Mouse (Mus musculus) lung, postnatal 14 days (tissue): ENCODE results near the gene Pla2g12a.
A peak's percentile ranks its signal among the peaks of the same experiment; 100 is the strongest.

Experiments
- DNase-seq: peaks from one replicate; pipeline ENCODE4 v3.0.0; 2021

The Pla2g12a gene

DNA sequence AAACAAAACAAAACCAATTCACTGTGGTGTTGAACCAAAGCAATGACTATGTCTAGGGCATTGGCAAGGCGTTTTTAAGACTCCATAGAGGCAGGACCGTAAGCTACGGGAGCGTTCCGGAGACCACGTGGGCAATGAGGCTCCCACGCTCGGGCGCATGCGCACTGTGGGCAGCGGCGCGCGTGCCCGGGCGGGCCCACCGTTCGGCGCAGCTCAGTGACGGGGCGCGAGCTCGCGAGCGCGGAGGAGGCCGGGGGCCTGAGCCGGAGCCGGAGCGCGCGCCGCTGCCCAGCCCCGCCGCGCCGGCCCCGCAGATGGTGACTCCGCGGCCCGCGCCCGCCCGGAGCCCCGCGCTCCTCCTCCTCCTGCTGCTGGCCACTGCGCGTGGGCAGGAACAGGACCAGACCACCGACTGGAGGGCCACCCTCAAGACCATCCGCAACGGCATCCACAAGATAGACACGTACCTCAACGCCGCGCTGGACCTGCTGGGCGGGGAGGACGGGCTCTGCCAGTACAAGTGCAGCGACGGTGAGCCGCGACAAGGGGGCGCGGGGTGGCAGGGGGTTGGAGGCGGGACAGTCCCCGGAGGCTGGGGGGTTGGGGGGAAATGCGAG lies at the start of gene Pla2g12a:
TSS of gene Pla2g12a (plus strand) at position 202 of the 617 bp plus-strand sequence.
- peak; percentile 92 for DNase-seq

DNA sequence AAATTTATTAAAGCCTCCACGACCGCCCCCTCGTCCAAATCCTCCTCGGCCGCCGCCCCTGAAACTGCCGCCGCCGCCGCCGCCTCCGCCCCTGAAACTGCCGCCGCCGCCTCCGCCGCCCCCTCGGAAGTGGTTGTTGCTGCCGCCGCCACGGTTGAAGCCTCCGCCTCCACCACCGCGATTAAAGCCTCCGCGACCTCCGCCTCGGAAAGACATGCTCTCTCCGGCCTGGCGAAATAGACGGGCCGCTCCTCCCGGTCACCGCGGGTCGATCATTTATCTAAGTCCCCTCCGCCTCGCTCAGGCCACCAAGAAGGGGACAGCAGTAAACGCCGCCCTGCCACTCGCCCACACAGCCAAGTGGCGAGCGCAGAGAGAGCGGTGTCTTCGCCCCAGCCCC lies 47.8 kb upstream of the Pla2g12a start:
- DNase-seq: peak; percentile 29

DNA sequence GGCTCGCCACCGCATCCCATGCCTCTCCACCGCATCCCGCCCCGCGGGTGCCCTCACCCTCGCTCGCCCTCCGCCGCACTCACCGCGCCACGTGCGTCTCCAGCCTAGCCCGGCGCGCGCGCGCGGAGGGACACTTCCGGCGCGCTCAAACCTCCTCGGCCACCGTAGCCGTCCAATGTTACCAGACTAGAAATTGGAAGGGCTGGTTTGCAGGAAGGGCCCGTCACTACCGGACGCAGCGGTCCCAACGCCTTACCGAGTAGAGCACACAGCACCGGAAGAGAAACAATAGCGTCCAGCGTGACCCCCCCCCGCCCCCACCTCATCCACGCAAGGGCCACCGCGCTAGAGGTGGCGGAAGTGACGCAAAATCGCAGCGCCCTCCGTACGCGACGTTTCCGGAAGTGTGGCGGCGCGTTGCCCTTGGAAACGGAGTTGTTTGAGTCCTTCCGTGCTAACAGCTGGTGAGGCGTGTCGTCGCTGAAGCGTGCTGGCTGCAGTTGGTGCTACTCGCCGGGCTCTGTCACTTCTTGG lies 47.3 kb upstream of the Pla2g12a start, which contains the start of gene Gar1:
TSS of gene Gar1 (minus strand) at position 362 of the 534 bp plus-strand sequence.
- peak; percentile 97 for DNase-seq

DNA sequence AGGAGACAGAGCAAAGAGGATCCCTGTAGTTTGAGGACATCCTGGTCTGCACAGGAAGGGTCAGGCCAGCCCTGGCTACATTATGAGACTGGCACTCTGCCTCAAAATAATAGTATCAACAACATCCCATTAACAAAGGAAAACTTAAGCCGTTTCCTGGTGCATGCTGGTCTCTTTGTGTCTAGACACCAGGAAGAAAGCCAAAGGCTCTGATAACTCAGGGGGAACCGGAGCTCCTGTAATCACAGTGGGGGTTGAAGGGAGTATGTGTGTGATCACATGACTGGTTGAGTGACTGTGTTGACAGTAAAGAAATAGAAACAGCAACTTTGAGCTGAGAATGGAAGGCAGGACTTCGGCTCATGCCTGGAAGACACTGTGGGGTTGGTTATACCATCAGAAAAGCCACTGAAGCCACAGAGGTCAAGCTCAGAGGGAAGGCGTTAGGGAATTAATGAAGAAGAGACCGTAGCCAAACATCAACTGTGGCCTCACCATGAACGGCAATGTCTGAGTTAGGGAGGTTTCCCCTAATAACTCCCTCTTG lies 42.9 kb upstream of the Pla2g12a start, which contains the start of gene Cfi:
TSS of gene Cfi (plus strand) at position 497 of the 547 bp plus-strand sequence.
- DNase-seq: peak; percentile 5

DNA sequence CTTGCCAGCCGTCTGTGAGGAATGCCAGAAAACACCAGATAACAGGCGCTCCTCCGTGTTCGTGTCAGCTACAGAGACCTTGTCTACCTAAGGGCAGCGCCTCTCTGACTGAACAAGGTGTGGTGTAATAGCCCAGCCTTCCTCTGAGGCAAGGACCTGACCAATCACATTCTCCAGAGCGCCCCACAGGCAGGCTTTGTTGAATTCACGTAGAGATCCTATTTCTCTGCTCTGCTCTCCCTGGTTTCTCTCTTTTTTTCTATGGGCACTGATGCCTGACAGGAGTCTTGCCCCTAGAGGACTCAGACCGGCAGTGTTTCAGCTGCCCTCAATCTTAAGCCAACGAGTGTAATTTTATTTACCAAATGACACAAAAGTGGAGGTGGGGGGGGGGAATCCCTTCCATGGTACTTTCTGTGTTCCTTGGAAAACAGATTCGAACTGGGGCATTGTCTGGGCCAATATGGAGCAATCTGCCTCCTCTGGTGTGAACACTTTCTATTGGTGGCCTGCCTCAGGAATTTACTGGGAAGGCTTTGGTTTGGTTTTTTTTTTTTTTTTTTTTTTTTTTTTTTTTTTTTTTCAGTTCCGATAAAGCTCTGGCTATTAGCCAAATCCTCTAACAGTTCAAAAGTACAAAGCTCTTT lies 42.2 kb upstream of the Pla2g12a start:
- peak; percentile 18 for DNase-seq

DNA sequence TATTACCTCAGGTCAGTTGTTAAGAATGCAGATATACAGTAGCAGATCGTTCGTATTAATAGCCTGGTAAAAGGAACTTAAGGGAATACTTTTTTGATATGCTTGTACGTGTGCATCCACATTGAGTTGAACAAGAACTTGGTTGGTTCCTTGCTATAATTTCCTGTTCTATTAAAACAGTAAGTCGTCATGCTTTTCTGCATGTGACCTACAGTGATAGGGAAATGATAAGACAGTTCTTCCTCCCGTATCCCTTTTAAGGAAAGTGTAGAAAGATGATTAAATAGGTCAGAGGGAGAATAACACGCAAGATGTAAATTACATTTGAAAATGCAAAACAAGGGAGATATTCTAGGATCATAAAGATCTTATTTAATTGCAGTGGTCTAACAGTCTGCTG lies 41.4 kb upstream of the Pla2g12a start:
- no peak for DNase-seq

DNA sequence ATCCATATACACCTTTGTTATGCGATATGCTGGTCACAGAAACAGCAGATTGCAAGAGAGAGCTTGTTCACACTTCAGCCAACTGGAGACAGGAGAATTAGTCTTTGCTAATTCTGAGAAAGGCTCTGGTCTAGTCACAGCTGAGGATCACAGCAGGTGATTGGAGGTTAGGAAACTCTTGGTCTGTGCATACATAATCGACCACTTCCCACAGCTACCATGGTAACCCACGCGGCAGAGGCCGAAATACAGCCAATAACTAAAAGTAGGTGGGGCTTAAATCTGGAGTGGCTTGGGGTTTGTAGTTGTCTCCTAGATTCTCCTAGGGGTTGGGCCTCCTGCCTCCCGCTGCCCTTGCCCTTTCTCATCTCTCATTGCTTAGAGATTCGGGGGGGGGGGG lies 40.4 kb upstream of the Pla2g12a start:
- no peak for DNase-seq

DNA sequence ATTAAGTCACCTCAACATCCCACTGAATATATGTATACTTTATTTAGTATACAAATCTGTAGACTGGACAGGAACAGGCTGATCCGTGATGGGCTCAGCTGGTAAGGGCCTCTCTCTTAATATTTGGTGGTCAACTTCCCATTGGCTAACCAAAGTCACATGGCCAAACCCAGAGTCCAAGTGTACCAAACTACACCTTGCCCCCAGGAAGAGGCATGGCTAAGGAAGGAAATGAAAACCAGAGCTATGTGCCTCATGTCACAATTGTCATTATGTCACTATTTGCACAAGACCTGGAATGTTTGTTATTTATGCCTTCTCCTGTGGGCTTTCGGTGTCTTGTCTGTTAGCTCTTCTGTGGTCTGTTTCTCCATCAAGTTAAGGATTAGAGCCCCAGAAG lies 32.5 kb upstream of the Pla2g12a start:
- DNase-seq: no peak

DNA sequence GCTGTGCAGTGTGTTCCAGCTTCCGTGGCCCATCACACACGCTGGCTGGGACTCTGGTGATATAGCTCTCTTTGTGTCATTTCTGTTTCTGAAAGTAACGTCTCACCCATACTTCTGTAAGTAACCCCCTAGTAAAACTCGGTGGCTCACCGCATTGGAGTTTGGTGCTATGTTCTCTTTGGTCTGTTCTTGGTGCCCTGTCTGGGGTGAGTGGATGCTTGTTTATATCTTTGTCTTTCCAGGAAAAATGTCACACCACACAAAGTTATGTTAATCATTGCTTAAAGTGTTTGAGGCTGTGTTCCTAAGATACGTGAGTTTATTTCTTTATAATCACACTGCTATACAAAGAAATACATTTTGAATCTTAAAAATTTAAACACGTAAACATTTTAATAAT lies 31.6 kb upstream of the Pla2g12a start:
- no peak for DNase-seq

DNA sequence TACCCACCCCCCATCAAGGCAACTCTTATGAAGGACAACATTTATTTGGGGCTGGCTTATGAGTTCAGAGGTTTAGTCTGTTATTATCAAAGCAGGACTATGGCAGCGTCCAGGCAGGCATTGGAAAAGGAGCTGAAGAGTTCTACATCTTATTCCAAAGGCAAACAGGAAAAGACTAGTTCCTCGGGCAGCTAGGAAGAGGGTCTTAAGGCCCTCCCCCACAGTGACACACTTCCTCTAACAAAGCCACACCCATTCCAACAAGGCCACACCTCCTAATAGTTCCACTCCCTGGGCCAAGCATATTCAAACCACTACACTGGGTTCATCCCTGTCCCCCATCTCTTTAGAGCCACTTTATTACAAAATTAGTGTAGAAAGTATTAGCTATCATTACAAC lies 15.8 kb upstream of the Pla2g12a start:
- no peak for DNase-seq

DNA sequence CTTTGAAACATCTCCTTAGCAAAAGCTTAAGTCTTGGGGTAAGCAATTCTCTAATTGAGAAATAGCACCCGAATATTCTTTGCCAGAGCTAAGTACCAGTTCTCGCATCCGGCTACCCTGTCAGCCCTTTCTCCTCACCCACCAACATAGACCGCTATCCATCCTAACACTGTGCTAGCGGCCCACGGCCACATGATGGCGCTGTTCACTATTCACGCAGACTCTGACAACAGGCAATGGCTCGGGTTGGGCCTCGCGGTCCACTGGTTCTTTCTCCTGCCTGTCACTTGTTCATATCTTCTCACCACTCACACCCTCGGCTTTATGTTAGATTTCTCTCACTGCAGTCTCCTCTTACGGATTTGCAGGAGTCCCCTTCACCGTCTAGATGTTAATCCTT lies 14.7 kb upstream of the Pla2g12a start:
- DNase-seq: peak; percentile 58

DNA sequence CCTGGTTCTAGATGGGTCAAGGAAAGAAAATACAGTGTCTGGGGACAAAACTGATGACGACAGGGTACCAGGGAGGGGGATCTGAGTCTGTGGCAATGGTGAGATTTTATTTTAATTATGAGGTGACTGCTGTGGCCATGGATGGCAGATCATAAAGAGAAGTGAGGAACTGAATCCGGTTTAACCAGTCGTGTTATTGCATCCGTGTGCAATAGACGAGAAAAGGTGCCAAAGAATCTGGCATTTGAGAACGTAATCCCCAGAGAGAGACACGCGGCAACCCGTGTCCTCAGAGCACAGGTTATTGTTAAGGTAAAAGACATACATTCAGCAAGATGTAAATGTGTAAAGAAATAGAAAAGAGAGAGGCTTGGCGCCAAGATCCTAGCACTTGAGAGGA lies 1.1 kb upstream of the Pla2g12a start:
- DNase-seq: no peak

DNA sequence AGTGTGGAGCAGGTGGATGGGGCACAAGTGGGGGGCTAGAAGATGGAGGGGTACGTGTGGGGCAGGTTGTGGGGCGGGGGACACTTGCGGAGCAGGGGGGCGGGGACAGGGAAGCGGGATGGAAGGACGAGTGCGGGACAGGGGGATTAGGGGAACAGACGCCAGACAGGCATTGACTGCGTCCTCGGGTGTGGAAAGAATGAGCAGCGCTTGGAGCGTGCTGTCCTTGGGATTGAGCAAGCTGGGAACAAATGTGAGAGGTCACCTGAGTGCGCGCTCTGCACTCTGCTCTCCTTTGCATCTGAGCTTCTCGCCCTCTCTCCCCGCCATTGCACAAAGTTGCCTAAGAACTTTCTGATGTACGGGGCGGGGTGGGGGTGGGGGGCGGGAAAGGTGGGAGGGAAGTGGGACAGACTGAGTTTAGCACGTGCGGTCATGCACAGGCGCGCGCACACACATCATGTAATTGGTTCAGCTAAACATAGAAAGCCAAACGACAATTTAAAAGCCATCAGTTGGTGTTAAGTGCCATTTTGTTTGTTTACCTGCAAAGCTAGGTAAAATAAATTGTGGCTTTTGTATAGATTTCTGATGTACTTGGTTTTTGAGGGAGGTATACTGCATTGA lies 838 bp downstream of the Pla2g12a start:
- DNase-seq: peak; percentile 47

DNA sequence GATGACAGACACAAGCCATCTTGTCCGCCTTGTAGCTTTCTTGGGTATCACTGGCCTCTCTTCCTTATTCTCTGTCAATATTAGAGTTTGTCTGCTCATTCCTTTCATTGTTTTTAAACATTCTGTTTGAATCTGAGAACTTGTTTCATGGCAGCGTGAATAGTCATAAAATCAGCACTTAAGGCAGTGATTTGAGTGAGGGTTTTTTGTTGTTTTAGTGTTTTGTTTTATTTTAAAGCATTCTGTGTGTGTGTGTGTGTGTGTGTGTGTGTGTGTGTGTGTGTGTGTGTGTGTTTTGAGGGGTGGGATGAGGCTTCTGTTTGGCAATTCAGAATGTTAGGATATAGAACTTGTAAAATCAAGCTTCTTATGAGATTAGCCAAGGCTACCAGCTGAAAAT lies 1.5 kb downstream of the Pla2g12a start:
- DNase-seq: no peak

DNA sequence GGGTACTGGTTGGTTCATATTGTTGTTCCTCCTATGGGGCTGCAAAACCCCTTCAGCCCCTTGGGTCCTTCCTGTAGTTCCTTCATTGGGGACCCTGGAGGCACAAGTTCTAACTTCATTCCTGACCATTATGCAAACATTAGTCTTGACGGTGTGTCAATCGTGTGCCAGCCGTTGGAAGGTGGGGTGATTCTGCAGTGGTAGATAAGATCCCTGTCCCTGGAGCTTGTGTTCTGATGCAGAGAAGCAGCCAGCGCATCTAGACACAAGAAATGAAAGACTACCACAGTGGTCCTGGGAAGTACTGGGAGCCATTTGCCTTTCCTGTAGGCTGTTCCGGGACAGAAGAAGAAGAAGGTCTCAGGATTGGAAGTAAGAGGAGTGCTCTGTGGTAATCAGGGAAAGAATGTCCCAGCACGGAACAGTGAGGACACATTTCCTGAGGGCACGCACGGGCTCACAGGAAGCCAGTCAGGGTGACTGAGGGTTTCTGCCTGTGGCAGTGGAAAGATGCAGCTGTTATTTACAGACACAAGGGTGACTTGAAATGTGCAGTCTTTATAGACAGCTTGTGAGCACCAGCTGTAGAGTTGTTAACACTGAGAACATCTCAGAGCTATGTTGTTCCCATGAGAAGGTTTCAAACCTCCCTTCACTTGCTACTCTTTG lies 2.7 kb downstream of the Pla2g12a start:
- DNase-seq: peak; percentile 19

DNA sequence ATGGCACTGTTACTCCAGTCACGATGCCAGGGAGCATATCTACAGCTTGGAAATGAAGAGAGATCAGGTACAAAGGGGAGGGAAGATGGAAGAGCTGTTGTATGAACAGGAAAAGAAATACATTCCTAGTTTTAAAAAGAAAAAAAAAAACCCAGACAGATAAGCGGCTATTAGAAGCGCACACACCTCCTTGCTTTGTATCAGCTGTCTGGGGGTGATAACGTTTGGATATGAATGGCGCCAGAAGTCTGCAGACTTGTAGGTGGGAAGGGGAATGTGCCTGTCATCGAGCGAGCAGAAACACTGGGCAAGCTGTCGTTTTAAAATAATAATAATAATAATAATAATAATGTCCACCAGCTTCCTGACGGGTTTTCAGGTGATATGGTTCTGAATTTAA lies 7.2 kb downstream of the Pla2g12a start:
- DNase-seq: no peak

DNA sequence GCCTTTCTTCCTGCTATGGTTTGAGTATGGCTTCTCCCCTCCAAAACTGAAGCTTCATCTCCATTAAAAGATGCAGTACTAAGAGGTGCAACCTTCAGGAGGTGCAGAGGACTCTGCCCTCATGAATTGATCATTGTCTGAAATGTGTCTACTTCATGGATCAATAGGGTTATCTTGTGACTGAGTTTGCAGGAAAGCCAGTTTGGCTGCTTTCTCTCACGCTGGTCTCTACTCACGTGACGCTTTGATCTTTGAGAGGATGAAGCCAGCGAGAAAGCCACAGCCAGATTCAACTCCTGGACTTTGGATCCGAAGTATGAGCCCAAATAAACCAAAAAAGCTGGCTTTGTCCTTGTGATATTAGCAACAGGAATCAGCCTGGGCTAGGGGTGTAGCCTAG lies 8.0 kb downstream of the Pla2g12a start:
- no peak for DNase-seq

DNA sequence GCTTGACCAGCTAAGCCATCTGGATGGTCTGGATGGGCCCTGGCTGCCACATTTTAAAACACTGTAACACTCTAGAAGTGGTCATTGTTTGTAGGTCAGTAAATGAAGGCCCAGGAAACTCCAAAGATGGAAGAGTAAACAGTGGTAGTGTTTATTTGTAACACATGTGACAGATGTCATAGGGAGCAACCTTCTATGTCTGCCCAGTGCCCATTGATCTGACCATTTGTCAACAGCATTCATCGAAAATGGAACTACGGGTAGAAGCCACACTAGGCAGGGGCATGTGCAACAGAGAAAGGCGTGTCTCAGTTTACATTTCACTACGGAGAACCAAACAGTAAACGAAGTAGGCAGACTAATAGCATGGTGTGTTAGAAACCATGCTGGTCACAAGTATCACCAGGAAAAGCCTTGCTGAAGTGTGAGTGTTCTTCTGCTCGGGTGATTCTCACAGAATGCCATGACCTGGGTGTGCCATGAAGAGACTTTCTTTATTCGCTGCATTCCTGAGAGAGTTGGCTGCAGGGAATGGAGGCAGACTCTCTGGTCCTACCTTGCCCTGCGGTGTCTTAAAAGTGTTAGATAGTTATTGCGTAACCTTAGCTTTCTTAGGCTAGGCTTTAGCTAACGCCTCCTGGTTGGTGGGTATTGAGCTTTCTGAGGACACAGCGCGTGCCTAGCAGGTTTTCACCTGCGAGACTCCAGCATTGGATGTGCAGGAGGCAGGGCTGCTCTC lies 9.5 kb downstream of the Pla2g12a start:
- no peak for DNase-seq

DNA sequence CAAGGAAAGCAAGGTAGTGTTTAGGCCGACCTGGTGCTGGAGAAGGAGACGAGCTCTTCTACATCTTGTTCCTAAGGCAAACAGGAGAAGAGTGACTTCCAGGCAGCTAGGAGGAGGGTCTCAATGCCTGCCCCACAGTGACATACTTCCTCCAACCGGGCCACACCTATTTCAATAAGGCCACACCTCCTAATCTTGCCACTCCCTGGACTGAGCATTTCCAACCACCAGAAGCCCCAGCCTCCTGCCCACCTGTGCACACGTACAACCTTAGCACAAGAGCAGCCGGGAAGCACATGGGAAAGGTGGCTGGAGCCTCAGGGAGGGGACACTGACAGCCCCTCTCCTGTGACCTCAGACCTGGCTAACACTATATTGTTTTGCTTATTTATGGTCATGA lies 13.6 kb downstream of the Pla2g12a start:
- DNase-seq: no peak

DNA sequence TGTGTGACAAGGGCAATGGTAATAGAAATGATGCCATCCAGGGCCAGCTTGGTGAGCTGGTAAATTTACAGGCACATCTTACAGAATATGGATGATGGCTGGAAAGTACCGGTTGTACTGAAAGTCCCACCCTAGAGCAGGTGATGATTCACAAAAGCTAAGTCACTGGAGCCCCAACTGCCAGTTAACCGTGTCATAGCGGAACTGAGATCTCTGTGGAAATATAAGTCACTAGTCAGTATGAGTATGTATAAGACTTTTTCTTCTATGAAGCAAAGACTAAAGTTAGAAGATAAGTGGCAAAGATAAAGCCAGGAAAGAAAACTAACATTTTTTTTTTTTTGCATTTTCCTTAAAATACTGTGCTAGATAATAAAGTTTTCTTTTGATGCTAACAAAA lies 14.7 kb downstream of the Pla2g12a start:
- no peak for DNase-seq

DNA sequence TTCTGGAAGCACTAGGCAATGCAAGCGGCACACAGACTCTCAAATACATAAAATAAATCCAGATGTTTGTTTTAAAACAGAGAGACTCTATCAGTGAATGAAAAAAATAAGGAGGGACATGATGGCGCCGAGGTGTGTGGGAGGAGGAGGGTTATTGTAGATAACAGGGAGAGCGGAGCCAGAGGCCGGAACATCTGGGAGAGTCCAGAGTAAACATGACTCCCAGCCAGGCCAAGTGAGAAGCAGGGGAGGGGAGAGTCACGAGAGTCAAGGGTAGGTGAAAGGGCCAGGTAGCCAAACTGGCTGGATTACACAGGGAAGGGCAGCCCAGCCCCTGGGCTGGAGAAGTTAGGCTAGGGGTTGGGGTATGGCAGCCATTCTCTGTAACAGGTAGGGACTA lies 18.2 kb downstream of the Pla2g12a start:
- no peak for DNase-seq

DNA sequence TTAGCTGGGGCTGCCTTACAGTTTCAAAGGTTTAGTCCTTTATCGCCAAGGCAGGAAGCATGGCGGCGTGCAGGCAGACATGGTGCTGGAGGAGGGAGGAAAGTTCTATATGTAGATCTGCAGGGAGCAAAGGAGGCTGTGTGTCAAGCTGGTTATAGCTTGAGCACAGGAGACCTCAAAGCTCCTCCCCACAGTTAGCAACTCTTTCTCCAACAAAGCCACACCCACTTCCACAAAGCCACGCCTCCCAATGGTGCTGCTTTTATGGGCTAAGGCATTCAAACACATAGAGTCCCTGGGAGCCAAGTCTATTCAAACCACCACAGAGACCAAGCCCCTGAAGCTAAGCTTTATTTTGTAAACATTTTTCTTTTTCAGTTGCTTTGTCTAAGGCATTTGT lies 20.5 kb downstream of the Pla2g12a start:
- DNase-seq: no peak
